Mouse (Mus musculus) embryo, embryonic 10 days (tissue): ENCODE measurements around the gene Zfp385b.

ENCODE experiments used
- DNase-seq: peaks from one replicate; pipeline ENCODE4 v3.0.0-alpha.2; 2015; ENCODE audit warnings: low spot score

Gene Zfp385b

DNA sequence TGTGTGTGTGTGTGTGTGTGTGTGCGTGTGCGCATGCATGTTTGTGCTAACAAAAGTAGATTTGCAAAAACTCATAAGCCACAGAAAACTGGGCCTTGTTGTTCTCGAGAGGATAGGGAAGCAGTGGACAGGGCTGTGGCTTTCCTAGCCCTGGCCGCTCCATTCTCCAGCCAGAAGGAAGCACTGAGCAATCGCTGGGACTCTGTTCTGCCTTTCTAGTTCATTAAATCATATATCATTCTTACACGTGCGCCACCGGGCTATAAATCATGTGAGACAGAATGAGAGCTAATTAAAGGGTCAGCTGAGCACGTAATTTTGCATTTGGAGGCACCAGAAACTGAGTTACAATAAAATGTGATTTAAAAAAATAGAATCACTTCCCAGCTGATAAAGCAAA lies 29.1 kb downstream of the Zfp385b start:
- DNase-seq = no peak

GRCm38 (mm10) chr2:77781390-77781789 lies 38.0 kb downstream of the Zfp385b start:
- DNase-seq = no peak

GRCm38 (mm10) chr2:77777781-77778180 lies 41.7 kb downstream of the Zfp385b start:
- peak; percentile 54 for DNase-seq

DNA sequence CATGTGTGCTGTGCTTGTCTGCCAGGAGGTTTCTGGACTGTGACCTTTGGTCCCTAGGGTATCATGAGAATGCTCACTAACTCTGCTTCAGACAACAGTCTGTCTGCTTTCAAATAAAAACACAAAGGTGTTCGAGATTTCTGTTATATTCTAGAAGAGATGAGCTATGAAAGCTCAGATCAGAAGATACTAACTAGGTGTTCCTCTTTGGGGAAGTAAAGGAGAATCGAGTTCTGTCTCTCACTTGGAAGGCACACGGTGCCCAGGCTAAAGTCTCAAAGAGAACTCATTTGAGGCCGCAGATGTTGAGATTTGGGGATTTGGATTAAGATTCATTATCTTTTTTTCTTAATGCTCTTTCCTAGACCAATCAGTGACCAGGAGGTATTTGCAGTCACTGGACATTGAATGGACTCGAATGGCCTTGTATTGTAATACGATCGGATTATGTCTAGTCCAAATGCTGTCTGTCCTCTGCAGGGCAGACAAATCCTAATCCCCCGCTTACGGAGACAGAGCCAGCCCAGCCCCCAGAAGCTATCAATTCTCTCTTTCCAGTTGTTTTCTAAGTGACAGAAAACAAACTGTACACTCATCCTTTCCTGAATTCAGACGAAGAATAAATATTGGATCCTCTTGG lies 42.3 kb downstream of the Zfp385b start:
- no peak for DNase-seq

DNA sequence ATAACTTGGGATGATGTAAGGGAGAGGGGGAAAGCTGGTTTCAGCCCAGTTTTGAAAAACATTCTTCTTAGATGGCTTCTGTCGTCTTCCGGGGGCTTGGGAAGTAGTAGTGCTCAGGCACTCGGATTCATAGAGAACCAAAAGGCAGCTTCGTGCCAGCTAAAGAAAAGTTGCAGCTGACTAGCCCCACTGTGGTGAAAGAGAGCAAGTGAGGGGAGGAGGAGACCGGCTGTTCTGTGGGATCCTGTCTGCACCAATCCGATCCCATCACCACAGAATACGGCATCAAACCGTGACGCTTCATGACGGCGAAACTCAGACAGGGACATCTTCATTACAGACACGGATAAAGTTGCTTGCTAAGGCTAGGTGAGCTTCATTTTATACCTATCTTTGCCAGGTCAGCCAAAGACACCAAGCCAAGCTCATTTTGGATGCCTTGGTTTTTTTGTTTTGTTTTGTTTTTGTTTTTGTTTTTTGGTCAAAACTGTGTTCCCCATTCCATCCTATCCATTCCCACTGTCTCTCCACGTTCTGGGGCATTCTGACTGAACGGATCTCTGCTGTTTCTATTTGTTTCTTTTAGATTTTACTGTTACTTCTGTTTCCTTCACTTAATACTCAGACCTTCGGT lies 44.1 kb downstream of the Zfp385b start:
- DNase-seq = no peak

- DNase-seq = no peak
Measured at GRCm38 (mm10) chr2:77770056-77770697, 49.3 kb downstream of the Zfp385b start.

DNA sequence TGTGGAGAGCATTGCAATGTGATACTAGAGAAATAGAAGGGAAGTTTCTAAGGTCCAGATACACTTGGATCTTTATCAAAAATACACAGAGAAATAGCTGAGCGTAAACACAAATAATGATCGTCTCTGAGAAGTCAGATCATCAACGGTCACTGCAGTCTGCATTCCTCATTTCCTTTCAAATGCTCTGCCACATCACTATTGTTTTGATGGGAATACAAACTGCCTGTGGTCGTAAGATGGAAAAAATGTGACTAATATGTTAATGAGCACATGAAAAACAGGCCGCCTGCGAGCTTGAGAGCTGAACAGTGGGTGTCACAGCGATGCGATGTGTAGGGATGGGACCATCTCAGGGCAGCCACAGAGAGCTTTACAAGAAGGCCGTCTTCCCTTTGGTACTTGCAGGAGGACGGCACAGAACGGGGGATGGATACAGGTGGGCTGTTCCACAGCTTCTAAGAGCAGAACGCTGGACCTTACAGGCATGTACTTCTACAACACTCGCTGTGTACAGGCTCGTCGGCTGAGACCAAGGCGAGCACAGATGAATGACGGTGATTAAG lies 51.0 kb downstream of the Zfp385b start:
- no peak for DNase-seq

DNA sequence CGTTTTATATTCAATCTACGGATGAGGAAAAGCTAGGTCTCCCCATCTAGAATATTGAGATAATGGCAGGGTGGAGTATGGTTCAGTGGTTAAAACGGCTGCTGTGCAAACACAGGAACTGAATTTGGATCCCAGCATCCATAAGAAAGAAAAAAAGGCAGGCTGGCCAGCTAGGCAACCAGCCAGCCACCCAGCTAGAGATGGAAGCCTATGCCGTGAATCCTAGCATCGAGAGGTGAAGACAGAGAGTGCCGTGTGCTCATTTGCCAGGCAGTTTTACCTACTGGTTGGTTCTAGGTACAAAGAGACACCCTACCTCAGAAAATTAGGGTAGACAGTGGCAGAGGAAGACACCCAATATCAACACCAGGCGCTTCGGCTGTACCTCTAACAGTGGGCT lies 57.5 kb downstream of the Zfp385b start:
- DNase-seq = no peak

DNA sequence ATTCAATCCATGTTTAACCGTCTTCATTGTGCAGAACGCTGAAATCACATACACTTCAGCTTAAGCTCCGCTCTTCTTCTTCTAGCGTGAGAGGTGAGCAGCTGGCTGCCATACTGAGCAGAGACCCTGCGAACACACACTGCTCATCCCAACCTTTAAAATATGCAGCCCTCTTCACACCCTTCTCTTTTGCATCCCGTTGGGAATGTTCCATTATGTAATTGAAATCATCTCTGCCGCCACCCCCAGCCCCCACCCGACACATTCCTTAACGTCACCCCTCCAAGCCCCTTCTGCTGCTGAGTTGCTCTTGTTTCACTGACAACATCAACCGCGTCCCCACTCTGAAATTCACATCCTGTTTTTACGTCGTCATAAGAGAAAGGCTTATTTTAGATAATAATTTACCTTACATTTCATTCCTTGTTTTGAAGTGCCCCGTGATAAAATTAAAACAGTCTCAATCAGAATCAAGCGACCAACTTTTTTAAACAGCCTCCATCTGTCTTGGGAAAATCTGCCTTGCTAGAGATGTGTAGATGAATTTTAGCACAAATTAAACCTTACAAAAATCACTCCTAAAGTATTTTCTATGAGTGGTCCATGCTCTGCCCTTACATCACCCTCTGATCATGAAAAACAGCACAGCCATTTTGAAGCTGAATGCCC lies 60.9 kb downstream of the Zfp385b start:
- no peak for DNase-seq

DNA sequence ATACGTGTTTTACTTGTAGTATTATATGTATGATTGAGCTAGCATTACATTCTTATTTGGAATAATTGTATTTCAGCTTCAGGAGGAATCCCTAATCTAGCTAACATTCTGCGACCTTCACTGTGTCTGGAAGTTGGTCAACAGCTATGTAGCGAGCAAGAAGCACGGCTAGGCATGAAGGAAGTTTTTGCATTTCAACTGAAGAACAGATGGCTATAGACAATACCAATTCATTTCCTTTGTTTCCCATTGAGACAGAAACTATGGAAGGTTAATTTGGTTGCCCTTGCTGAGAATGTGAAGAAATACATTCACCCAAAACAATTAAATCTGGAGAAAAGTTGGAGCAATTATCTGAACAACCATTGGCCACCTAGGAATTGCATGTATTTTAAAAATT lies 66.9 kb downstream of the Zfp385b start:
- DNase-seq = no peak

- no peak for DNase-seq
Measured at GRCm38 (mm10) chr2:77749631-77750030, 69.8 kb downstream of the Zfp385b start.

GRCm38 (mm10) chr2:77746417-77746816 lies 73.0 kb downstream of the Zfp385b start:
- DNase-seq = no peak

DNA sequence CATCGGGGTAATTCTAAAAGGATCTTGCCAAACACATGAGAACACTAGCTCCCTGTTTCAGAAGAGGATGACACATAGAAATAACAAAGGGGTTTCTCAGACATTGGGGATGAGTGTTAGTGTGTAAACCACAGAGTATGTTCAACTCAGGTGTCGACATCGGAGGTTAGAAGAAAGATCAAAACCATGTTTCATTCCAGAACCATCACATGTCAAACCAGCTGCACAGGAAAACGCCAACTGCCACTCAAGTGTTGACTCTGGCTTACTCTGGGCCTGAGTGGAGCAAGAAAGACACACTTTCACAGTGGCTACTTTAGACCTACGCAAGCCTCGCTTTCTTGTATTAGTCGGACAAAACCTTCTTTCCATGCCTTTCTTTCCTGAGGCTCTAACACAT lies 74.2 kb downstream of the Zfp385b start:
- no peak for DNase-seq

DNA sequence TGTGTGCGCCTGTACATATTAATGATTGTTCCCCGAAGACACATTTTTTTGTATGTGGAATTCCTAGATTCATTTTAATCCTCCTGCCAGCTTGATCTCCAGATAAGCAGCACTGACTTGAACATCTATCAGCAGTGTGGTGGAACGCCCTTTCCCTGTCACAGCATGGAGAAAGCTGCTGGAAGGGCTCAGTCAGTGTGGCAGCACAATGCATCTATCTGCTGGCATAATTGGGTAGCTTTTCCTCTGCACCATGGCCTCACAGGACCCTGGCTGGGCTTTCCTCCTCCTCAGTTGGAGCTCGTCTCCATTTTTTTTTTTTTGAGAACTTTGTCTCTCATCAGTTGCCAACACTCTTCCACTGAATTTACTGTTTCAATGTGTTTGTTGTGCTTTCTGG lies 77.1 kb downstream of the Zfp385b start:
- no peak for DNase-seq

- DNase-seq = no peak
Measured at GRCm38 (mm10) chr2:77730196-77730595, 89.2 kb downstream of the Zfp385b start.

GRCm38 (mm10) chr2:77726798-77727197 lies 92.6 kb downstream of the Zfp385b start:
- DNase-seq = no peak

DNA sequence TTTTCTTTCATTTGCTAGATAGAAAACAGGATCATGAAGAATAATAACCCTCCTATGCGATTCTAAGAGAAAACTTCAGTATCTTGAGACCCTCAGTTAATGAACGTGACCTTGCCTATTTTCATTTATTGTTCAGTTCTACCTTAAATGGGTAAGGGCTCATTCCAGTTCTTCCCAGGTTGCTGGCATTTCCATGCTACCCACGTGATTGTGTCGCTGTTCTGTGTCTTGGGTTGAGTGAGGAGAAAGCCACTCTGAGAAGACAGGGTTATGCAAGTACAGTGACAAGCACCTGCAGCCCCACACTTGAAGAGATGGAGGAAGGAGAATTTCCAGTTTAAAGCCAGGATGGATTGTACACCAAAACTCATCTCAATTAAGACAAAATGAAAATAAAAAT lies 98.6 kb downstream of the Zfp385b start:
- no peak for DNase-seq

DNA sequence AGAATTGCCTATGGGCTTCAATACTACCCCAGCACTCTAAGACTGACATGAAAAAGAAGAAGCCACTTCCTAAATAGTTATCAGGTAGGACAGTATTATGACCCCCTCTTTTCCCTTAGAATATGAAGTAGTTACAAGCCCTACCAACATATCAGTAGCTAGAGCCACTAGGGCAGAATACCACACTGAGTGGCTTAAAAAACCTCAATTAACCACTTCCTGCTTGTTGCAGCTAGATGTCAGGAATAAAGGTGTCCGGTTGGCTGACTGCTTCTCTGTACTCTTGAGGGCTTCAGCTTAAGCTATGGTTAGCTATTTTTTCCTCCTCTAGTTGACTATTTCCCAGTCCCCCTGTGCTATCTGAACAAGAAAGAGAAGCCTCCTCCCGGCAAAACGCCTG lies 103.1 kb downstream of the Zfp385b start:
- no peak for DNase-seq

- no peak for DNase-seq
Measured at GRCm38 (mm10) chr2:77713886-77714285, 105.6 kb downstream of the Zfp385b start.

DNA sequence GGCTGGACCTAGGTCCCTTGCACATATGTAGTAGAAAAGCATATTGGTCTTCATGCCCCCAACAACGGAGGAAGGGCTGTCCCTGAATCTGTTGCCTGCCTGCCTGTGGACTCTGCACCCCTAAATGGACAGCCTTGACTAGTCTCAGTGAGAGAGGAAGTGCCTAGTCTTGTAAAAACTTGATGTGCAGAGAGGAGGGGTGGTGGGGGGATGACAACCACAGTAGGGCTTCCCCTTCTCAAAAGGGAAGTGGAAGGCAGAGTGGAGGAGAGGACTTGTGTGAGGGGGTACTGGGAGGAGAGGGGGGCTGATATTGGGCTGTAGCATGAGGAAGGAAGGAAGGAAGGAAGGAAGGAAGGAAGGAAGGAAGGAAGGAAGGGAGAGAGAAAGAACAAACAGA lies 107.7 kb downstream of the Zfp385b start:
- DNase-seq = no peak

DNA sequence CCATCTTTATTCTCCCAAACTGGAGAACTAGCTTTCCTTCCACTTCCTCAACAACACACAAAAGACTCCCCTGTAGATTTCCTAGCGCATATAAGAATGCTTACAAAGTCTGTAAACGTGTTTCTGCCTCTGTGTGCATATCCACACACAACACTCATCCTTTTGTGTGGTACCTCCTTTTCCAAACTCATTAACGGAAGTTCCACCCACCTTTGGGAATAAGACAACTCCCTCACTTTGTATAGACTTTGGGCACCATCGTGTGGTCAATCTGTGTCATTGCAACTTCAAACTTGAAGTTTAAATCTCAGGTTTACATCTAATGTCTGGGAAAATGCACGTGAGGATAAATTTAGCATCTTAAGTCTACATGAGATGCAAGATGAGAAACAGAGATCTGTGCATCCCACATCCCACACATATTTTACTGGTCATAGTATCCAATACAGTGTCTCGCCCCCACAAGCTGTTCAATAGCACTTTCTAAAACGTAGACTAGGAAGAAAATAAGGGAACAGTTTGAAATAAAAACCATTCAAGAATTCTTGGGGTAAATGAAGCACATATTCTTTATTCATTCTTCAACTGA lies 110.1 kb downstream of the Zfp385b start:
- DNase-seq = peak; percentile 81

- DNase-seq = no peak
Measured at GRCm38 (mm10) chr2:77707138-77707537, 112.3 kb downstream of the Zfp385b start.
